Mouse (Mus musculus) limb, embryonic 13.5 days (tissue): ENCODE measurements at regions not wholly inside any gene's neighbourhood (a gene's known extent, or its start where the extent isn't known, plus 50 kb on each side); places are given as distances from the start of the nearest gene placed in this dataset.

ENCODE experiments used
- ATAC-seq: fragments of 200-750 bp; cut with Nextera tagmentation; 2 replicates; pipeline ENCODE4 v1.8.0; 2017; ENCODE audit warnings: low read depth, moderate number of reproducible peaks, moderate TSS enrichment; ENCODE audit not compliant: low FRiP score
- H3K27ac ChIP-seq: fragments of 300-500 bp; sonication (generic); 2 replicates; pipeline ENCODE4 v1.5.1; 2015; ENCODE audit warnings: inconsistent platforms, mild to moderate bottlenecking, moderate library complexity
- H3K27me3 ChIP-seq: fragments of 300-500 bp; sonication (generic); 2 replicates; pipeline ENCODE4 v1.6.1; 2015; ENCODE audit warnings: mild to moderate bottlenecking, inconsistent platforms
- H3K36me3 ChIP-seq: fragments of 300-500 bp; sonication (generic); 2 replicates; pipeline ENCODE4 v1.6.1; 2015; ENCODE audit warnings: inconsistent platforms, mild to moderate bottlenecking, moderate library complexity
- H3K4me1 ChIP-seq: fragments of 300-500 bp; sonication (generic); 2 replicates; pipeline ENCODE4 v1.6.1; 2015; ENCODE audit warnings: inconsistent platforms
- H3K4me2 ChIP-seq: fragments of 300-500 bp; sonication (generic); replicated peaks from 2 replicates; pipeline ENCODE4 v1.6.1; 2015; ENCODE audit warnings: inconsistent platforms, mild to moderate bottlenecking, moderate library complexity
- H3K4me3 ChIP-seq: fragments of 300-500 bp; sonication (generic); 2 replicates; pipeline ENCODE4 v1.5.1; 2015; ENCODE audit warnings: moderate library complexity, mild to moderate bottlenecking, inconsistent platforms
- H3K9ac ChIP-seq: fragments of 300-500 bp; sonication (generic); 2 replicates; pipeline ENCODE4 v1.6.1; 2015; ENCODE audit warnings: mild to moderate bottlenecking, inconsistent platforms
- H3K9me3 ChIP-seq: fragments of 300-500 bp; sonication (generic); 2 replicates; pipeline ENCODE4 v1.6.1; 2016; ENCODE audit warnings: inconsistent platforms
- WGBS: fragments of 180-500 bp; shearing (Covaris S2); methylation state at CpG from one replicate; pipeline ENCODE4 v1.1.7; 2015; 5-methylcytosine and 5-hydroxymethylcytosine counted together

DNA sequence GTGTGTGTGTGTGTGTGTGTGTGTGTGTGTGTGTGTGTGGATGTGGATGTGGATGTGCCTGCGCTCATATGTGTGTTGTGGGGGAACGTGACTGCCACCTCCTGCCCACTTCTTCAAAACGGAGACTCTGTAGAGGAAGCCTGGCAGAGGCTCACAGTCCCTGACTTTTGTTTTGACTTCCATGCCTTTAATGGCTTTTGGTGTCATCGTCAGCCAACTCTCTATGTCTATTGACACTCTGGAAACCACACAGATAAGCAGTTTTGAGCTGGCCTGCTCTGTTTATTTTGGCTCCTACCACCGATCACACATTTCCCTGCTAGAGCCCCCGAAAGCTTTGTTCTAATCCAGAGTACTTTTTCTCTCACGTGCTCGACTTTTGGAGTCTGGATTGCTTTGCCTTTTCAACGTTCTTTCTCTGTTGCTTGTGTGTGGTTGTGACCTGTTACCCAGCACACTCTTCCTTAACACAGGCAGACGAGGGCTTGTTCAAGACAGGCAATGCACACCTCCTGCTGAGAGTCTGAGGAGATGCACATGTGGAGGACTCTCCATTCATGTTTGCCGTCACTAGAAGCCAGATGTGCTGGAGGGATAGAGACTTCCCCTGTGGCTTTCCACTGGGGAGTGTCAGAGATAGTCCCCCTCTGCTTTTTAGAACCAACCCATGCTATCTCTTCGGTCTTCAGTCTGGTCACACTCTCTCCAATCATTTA is 78.6 kb upstream of the S1pr1 start:
- Histone ChIP-seq H3K4me2 (0 out of 2 replicates have a peak overlapping the region, but pooled peaks have one; percentile 5), H3K36me3 (no peaks in the 10 kb centered on the region), H3K4me1 (peaks cover 4% of the 10 kb centered on the region), H3K27ac (no peak overlapping the region), H3K4me3 (no peak overlapping the region), H3K9me3 (no peaks in the 10 kb centered on the region), H3K9ac (no peak overlapping the region), H3K27me3 (no peaks in the 10 kb centered on the region; the same call in 1 of the 2 replicates)
- 0 out of 2 replicates have a peak, but pooled peaks have one; percentile 51 for ATAC-seq
- 47% methylated on average over 12 of the region's 12 CpGs for WGBS

GRCm38 (mm10) chr3:115799326-115799725 is 84.5 kb upstream of the S1pr1 start:
- Histone ChIP-seq H3K36me3 (no peaks in the 10 kb centered on the region), H3K9ac (no peak overlapping the region), H3K9me3 (no peaks in the 10 kb centered on the region), H3K4me1 (no peaks in the 10 kb centered on the region), H3K4me3 (no peak overlapping the region), H3K27me3 (no peaks in the 10 kb centered on the region; the same call in 1 of the 2 replicates), H3K4me2 (no peak overlapping the region), H3K27ac (no peak overlapping the region)
- WGBS = 79% methylated on average over 10 of the region's 10 CpGs
- ATAC-seq = no peak

DNA sequence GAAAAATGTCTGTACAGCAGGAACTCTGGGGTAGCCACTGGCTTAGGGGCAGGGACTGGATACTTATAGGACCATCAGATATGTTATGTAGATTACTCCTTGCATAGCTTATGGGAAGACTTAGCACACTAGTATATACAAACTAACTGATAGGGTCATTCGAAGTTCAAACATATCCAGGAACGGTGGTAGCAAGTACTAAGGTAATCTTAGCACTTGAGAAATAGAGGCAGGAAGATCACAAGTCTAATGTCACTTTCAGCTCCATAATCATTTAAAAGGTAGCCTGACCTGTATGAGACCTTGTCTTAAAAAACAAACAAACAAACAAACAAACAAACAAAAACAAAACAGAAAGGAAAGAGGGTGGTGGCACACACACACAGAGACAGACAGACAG is 85.1 kb upstream of the S1pr1 start:
- no peaks in the 10 kb centered on the region; the same call in 1 of the 2 replicates for H3K27me3 ChIP-seq
- H3K27ac ChIP-seq = no peak overlapping the region
- H3K9me3 ChIP-seq = no peaks in the 10 kb centered on the region
- ATAC-seq = no peak
- H3K4me3 ChIP-seq = no peak overlapping the region
- H3K4me1 ChIP-seq = no peaks in the 10 kb centered on the region
- no peak overlapping the region for H3K9ac ChIP-seq
- H3K36me3 ChIP-seq = no peaks in the 10 kb centered on the region
- WGBS = 79% methylated on average over 2 of the region's 2 CpGs
- H3K4me2 ChIP-seq = no peak overlapping the region

DNA sequence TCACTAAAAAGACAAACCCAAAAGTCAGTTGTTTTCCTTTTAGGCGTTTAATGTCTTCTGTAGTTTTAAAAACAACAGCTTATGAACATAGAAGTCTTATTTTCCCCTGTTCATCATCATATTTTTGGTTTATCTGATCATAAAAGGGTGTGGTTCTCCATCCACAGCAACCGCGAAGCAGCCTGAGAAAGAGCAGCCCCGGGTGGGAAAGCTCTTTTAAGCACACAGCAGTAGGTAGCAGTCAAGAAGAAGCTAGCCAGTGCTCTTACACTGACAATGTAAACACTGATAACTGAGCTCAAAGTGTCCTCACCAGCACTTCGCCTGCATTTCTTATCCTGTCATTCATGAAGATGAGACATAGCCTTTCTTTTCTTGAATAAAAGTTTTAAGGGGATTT is 86.0 kb upstream of the S1pr1 start:
- Histone ChIP-seq H3K9ac (no peak overlapping the region), H3K36me3 (no peaks in the 10 kb centered on the region), H3K4me1 (no peaks in the 10 kb centered on the region), H3K27me3 (no peaks in the 10 kb centered on the region; the same call in 1 of the 2 replicates), H3K4me3 (no peak overlapping the region), H3K27ac (no peak overlapping the region), H3K9me3 (no peaks in the 10 kb centered on the region), H3K4me2 (no peak overlapping the region)
- WGBS = 42% methylated on average over 5 of the region's 5 CpGs
- ATAC-seq = no peak

GRCm38 (mm10) chr3:115801581-115802200 is 85.9 kb upstream of the Dph5 start:
- Histone ChIP-seq H3K27me3 (no peaks in the 10 kb centered on the region; the same call in 1 of the 2 replicates), H3K27ac (no peak overlapping the region)
- WGBS = 82% methylated on average over 5 of the region's 5 CpGs

DNA sequence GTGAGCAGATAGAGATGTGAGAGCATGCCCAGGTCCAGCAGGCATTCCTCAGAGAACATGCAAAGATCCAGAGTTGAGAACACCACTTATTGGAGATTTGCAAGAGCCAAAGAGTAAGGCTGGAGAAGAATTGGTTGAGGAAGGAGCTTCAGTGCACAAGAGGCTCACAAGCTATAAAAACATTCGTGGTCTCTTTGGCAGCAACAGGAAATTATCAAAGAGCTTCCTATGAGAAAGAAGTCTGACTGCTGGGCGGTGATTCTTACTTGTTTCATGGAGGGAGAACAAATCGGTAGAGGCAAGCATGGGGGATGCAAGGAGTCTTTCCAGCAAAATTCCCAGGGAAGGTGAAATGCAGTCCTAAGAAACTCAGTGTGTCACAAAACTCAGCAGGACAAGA is 83.0 kb upstream of the Dph5 start:
- Histone ChIP-seq H3K9ac (no peak overlapping the region), H3K9me3 (no peaks in the 10 kb centered on the region), H3K4me2 (no peak overlapping the region), H3K36me3 (no peaks in the 10 kb centered on the region), H3K27me3 (no peaks in the 10 kb centered on the region), H3K4me1 (no peaks in the 10 kb centered on the region), H3K27ac (no peak overlapping the region), H3K4me3 (no peak overlapping the region)
- WGBS = 71% methylated on average over 3 of the region's 3 CpGs
- no peak for ATAC-seq

More at GRCm38 (mm10) chr3:115801581-115802200, 85.9 kb upstream of the Dph5 start:
- ATAC-seq = no peak
- Histone ChIP-seq H3K9me3 (no peaks in the 10 kb centered on the region), H3K36me3 (no peaks in the 10 kb centered on the region), H3K4me1 (no peaks in the 10 kb centered on the region), H3K4me2 (no peak overlapping the region), H3K9ac (no peak overlapping the region), H3K4me3 (no peak overlapping the region)

DNA sequence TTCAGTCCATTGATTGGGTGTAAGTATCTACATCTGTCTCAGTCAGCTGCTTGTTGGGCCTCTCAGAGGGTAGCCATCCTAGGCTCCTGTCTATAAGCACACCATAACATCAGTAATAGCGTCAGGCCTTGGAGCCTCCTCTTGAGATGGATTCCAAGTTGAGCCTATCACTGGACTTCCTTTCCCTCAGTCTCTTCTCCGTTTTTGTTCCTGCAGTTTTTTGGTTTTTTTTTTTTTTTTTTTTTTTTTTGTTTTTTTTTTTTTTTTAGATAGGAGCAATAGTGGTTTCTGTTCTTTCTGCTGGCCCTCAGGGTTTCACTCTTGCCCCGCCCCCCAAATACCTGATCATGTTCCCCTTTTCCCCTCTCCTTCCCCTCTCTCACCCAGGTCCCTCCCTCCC is 80.6 kb upstream of the Dph5 start:
- Histone ChIP-seq H3K4me2 (no peak overlapping the region), H3K27me3 (no peaks in the 10 kb centered on the region), H3K9ac (no peak overlapping the region), H3K4me1 (no peaks in the 10 kb centered on the region), H3K27ac (no peak overlapping the region), H3K9me3 (no peaks in the 10 kb centered on the region), H3K4me3 (no peak overlapping the region), H3K36me3 (no peaks in the 10 kb centered on the region)
- WGBS = 78% methylated on average over 3 of the region's 3 CpGs
- ATAC-seq = no peak

- Histone ChIP-seq H3K36me3 (no peaks in the 10 kb centered on the region), H3K27me3 (no peaks in the 10 kb centered on the region), H3K4me2 (no peak overlapping the region), H3K4me1 (peaks cover 10% of the 10 kb centered on the region; the same call in 1 of the 2 replicates), H3K27ac (no peak overlapping the region), H3K4me3 (no peak overlapping the region), H3K9me3 (no peaks in the 10 kb centered on the region), H3K9ac (no peak overlapping the region)
- 52% methylated on average over 4 of the region's 4 CpGs for WGBS
- ATAC-seq = no peak
Measured at GRCm38 (mm10) chr3:115815168-115815567, 72.5 kb upstream of the Dph5 start.

GRCm38 (mm10) chr3:115815571-115816156 is 72.0 kb upstream of the Dph5 start:
- Histone ChIP-seq H3K27me3 (no peaks in the 10 kb centered on the region), H3K4me2 (peak overlapping the region; percentile 5; the same call in 1 of the 2 replicates), H3K4me3 (no peak overlapping the region), H3K27ac (no peak overlapping the region), H3K4me1 (peaks cover 10% of the 10 kb centered on the region; the same call in 1 of the 2 replicates), H3K9me3 (no peaks in the 10 kb centered on the region), H3K9ac (no peak overlapping the region), H3K36me3 (no peaks in the 10 kb centered on the region)
- peak; percentile 60; the same call in 1 of the 2 replicates for ATAC-seq
- WGBS = 35% methylated on average over 12 of the region's 12 CpGs

DNA sequence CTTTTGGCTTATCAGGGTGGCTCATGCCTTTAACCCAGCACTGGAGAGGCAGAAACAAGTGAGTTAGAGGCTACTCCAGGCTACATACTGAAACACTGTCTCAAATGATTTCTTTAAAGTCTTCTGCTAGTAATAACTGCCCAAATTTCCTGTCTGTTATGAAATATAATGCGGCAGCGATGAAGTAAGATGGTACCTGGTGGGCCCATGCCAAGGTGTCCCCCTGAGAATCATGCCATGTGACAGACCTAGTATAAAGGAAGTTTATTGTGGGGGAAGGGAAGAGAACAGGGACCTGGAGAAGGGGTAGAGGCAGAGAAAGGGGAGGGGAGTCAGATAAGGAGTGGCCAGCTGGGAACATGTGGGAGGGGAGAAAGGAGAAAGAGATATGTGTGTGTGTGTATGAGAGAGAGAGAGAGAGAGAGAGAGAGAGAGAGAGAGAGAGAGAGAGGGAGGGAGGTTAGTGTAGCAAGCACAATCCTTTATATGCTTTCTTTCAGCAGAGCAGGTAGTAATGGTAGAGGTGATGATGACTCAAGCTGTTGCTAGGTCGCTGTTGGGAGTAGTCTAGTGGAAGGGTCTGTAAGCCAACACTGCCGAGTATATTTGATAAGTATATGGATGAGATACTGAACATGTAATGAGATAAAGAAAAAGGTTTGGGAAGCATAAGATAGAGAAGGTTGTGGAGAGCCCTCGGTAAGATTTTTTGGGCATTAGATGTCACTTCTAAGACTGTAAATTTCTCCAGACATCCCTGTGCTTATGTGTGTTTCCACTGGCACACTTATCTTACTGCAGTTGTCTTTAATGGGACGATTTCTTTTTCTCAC is 71.1 kb upstream of the Dph5 start:
- Histone ChIP-seq H3K36me3 (no peaks in the 10 kb centered on the region), H3K4me3 (no peak overlapping the region), H3K9ac (no peak overlapping the region), H3K27ac (no peak overlapping the region), H3K27me3 (no peaks in the 10 kb centered on the region), H3K4me1 (peaks cover 10% of the 10 kb centered on the region; the same call in 1 of the 2 replicates), H3K4me2 (no peak overlapping the region), H3K9me3 (no peaks in the 10 kb centered on the region)
- whole genome bisulfite sequencing = 88% methylated on average over 6 of the region's 6 CpGs
- ATAC-seq = no peak

DNA sequence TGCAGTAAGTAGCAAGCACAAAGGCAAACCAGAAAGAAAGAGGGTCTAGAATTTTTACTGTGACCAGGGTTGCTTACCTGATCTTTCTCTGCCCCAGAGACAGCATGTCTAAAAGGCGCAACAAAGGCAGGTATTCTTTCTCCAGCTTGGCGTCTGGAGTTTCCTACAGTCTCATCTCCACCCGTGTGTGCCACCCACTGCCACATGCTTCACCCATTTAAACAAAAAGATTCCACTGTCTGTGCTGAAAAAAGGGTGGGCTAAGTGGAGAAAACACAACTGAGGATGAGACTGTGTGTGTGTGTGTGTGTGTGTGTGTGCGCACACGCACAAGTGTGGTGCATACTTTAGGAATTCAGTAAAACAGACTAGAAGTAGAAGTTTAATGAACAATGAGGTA is 69.9 kb upstream of the Dph5 start:
- ATAC-seq = no peak
- Histone ChIP-seq H3K36me3 (no peaks in the 10 kb centered on the region), H3K27me3 (no peaks in the 10 kb centered on the region), H3K9me3 (no peaks in the 10 kb centered on the region), H3K4me2 (no peak overlapping the region), H3K27ac (no peak overlapping the region), H3K4me3 (no peak overlapping the region), H3K9ac (no peak overlapping the region), H3K4me1 (peaks cover 10% of the 10 kb centered on the region; the same call in 1 of the 2 replicates)
- 96% methylated on average over 5 of the region's 5 CpGs for WGBS

DNA sequence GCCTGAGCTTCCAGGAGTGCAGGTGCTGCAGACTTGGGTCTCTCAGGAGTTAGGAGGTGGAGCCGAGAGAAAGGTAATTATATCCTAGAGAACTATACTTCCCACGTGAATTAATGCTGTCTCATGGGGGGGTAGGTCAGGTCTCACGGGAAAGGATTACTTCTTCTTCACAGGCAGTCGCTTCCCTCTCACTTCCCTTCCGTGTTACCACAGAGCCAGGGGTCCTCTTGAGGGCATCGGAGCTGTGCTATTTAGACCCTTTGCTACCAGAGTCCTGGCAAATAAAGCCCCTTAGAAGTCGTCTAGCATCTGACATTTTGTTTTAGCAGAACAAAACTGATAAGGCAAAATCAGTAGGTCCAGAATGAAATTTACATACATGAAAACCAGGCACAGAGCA is 68.9 kb upstream of the Dph5 start:
- no peaks in the 10 kb centered on the region for H3K36me3 ChIP-seq
- H3K4me2 ChIP-seq = no peak overlapping the region
- no peak for ATAC-seq
- 62% methylated on average over 7 of the region's 7 CpGs for WGBS
- H3K9me3 ChIP-seq = no peaks in the 10 kb centered on the region
- H3K27ac ChIP-seq = no peak overlapping the region
- H3K9ac ChIP-seq = no peak overlapping the region
- H3K27me3 ChIP-seq = no peaks in the 10 kb centered on the region
- H3K4me1 ChIP-seq = peaks cover 10% of the 10 kb centered on the region; the same call in 1 of the 2 replicates
- H3K4me3 ChIP-seq = no peak overlapping the region
